ENCODE assay signal across 9 mouse cellular contexts in the genomic region with DNA sequence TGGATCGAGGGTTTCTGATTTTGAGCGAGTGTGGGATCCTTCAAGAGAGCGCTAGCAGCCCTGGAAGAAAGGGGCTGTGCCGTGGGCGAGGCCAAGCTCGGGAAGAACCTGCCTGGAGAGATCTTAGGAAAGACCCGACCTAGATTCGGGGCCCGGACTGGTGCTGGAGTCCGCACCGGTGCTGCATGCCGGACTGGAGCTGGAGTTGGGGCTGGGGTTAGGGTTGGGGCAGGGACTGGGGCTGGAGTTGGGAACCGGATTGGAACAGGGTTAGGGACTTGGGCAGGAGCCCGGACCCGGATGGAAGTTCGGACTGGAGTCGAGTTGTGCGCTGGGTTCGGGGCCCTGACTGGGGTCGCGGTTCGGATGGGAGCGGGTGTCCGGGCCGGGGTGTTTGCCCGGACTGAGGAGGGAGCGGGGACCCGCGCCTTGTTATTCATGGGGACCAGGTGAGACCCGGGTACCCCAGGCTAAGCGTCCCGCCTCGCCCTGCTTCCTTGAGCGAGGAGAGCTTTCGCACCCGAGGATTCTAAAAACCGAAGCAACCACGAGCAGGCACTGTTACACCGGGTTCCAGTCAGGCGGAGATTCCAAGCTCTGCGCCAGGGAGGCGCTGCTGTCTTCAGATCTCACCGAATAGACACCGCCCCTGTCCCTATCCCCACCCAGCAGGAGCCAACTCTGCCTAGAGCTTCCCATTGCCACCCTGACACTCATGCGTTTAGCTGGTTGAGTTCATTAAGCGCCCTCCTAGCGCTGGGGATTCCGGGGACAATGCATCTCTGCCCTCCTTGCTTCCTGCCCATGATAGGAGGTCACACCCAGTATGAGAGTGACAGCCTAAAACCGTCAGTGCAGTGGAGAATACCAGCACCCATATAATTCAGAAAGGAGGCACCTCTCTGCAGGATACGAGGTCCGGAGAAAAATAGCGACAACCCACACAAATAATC. TPM values are rescaled to one million over a fixed set of nuclear protein-coding genes. Genes with fewer than 3 reads are reported as not detected.
DNase-seq lines count a peak whose midpoint lies in the region; ATAC-seq lines count a peak whose summit lies in the region.
"Had no signal": no experiment of that assay in that cellular context is flagged by ENCODE, and none has a peak within 500 bp of the region (broad histone marks: within the 10 kb centered on the region; RNA-seq: fewer than 3 reads in every experiment).

A gene (minus strand): TSS at position 549 of the 953 bp plus-strand sequence.

- H3K36me3 ChIP-seq in hindbrain, embryonic 12.5 days = no peaks in the 10 kb centered on the region
- no peaks in the 10 kb centered on the region for H3K36me3 ChIP-seq in stomach, embryonic 15.5 days

- H3K4me2 ChIP-seq in hindbrain, embryonic 12.5 days (replicated peaks) = peak within 1 kb of the TSS; percentile 51
- peak within 1 kb of the TSS; percentile 65 for H3K4me2 ChIP-seq in stomach, embryonic 15.5 days

- H3K9me3 ChIP-seq in hindbrain, embryonic 12.5 days (replicated peaks) = no peaks in the 10 kb centered on the region
- H3K9me3 ChIP-seq in stomach, embryonic 15.5 days = no peaks in the 10 kb centered on the region

- ATAC-seq in cerebellum, adult (ENCODE audit: insufficient number of reproducible peaks, low FRiP score, low TSS enrichment) = no peak
- ATAC-seq in hindbrain, embryonic 12.5 days (ENCODE audit: low FRiP score) = peak; percentile 46
- no peak for ATAC-seq in stomach, embryonic 15.5 days (ENCODE audit: insufficient read depth, low FRiP score, low read depth)

- H3K27me3 ChIP-seq in hindbrain, embryonic 12.5 days = peaks cover 76% of the 10 kb centered on the region
- H3K27me3 ChIP-seq in stomach, embryonic 15.5 days (replicated peaks) = peaks cover 63% of the 10 kb centered on the region

- H3K4me1 ChIP-seq in hindbrain, embryonic 12.5 days = peaks cover 31% of the 10 kb centered on the region
- peaks cover 15% of the 10 kb centered on the region for H3K4me1 ChIP-seq in stomach, embryonic 15.5 days

- peak; percentile 30 for DNase-seq in cerebellum, adult 8-10 months
- DNase-seq in lung, postnatal 10 days = peak; percentile 36
- no peak for DNase-seq in lung, postnatal 14 days
- DNase-seq in lung, postnatal 4 days = peak; percentile 17 to 40
- no peak for DNase-seq in urinary bladder, postnatal 36 days (ENCODE audit: low spot score in 2 of 2)

- H3K27ac ChIP-seq in hindbrain, embryonic 12.5 days = no peak within 1 kb of the TSS
- H3K27ac ChIP-seq in stomach, embryonic 15.5 days = no peak within 1 kb of the TSS

- H3K4me3 ChIP-seq in hindbrain, embryonic 12.5 days = peak within 1 kb of the TSS; percentile 27
- peak within 1 kb of the TSS; percentile 30 for H3K4me3 ChIP-seq in stomach, embryonic 15.5 days (replicated peaks)

- peak within 1 kb of the TSS; percentile 32; the same call in 1 of the 2 replicates for H3K9ac ChIP-seq in hindbrain, embryonic 12.5 days
- no peak within 1 kb of the TSS for H3K9ac ChIP-seq in stomach, embryonic 15.5 days

- WGBS in hindbrain, embryonic 12.5 days = 1% methylated on average over 52 of the region's 52 CpGs
- 1% methylated on average over 52 of the region's 52 CpGs for WGBS in stomach, embryonic 15.5 days

RNA-seq across cellular contexts. Expression of the gene that starts here (rescaled TPM):
- 0.34 and 0.82 TPM in 2 replicates for polyA plus RNA-seq in hindbrain, embryonic 12.5 days (2016; fragmentation: Nextera tagmentation; extraction: Ambion mirVana)
- 0.30 and 0.59 TPM in 2 replicates for polyA plus RNA-seq in stomach, embryonic 15.5 days (2015; fragmentation: Nextera tagmentation; extraction: Ambion mirVana)
- polyA plus RNA-seq: C2C12 had no signal

Comparison
In these comparisons a context has a peak if more than half of its experiments do, and no peak if none do; other contexts are left out.
1. DNase-seq: peak in cerebellum, adult 8-10 months (single experiment), lung, postnatal 10 days (single experiment) and lung, postnatal 4 days (2 of 2); none in lung, postnatal 14 days (single experiment) and urinary bladder, postnatal 36 days (0 of 2).
2. Peak in ATAC-seq, H3K4me3 ChIP-seq, H3K9ac ChIP-seq and H3K4me2 ChIP-seq in hindbrain, embryonic 12.5 days; RNA of the gene not detected or under 1 TPM.